Mouse (Mus musculus) limb, embryonic 10.5 days (tissue): Measurements from ENCODE around the gene Fam13c. TPM values are rescaled to one million over a fixed set of nuclear protein-coding genes. Genes with fewer than 3 reads are reported as not detected.

Source experiments
- DNase-seq: peaks from one replicate; pipeline ENCODE4 v3.0.0-alpha.2; 2017; ENCODE audit warnings: low spot score
- H3K27ac ChIP-seq: fragments of 300-500 bp; sonication (generic); 2 replicates; pipeline ENCODE4 v1.5.1; 2016; ENCODE audit warnings: mild to moderate bottlenecking
- H3K27me3 ChIP-seq: fragments of 300-500 bp; sonication (generic); 2 replicates; pipeline ENCODE4 v1.6.1; 2016; ENCODE audit warnings: low read depth, mild to moderate bottlenecking; ENCODE audit not compliant: poor library complexity, severe bottlenecking
- H3K36me3 ChIP-seq: fragments of 300-500 bp; sonication (generic); 2 replicates; pipeline ENCODE4 v1.6.1; 2016; ENCODE audit warnings: mild to moderate bottlenecking, moderate library complexity
- H3K4me1 ChIP-seq: fragments of 300-500 bp; sonication (generic); 2 replicates; pipeline ENCODE4 v1.6.1; 2016
- H3K4me3 ChIP-seq: fragments of 300-500 bp; sonication (generic); 2 replicates; pipeline ENCODE4 v1.5.1; 2016; ENCODE audit warnings: mild to moderate bottlenecking, moderate library complexity
- H3K9me3 ChIP-seq: fragments of 300-500 bp; sonication (generic); replicated peaks from 2 replicates; pipeline ENCODE4 v1.6.1; 2016; ENCODE audit warnings: mild to moderate bottlenecking
- WGBS: fragments of 180-500 bp; shearing (Covaris S2); methylation state at CpG from one replicate; pipeline ENCODE4 v1.1.7; 2016; 5-methylcytosine and 5-hydroxymethylcytosine counted together
- polyA plus RNA-seq: library from polyadenylated mRNA; unstranded; fragments of >200 nt; fragmentation: Nextera tagmentation; extraction: Ambion mirVana; gene quantifications from 2 replicates; pipeline ENCODE4 v1.2.1, GENCODE M21; 2016

Fam13c gene
- polyA plus RNA-seq, 1 experiment from 2014 or later = 7.8 TPM

- no peak for DNase-seq
- Histone ChIP-seq H3K4me3 (no peak overlapping the region), H3K27me3 (no peaks in the 10 kb centered on the region), H3K9me3 (no peaks in the 10 kb centered on the region), H3K4me1 (no peaks in the 10 kb centered on the region), H3K36me3 (peaks cover 3% of the 10 kb centered on the region; the same call in 1 of the 2 replicates), H3K27ac (no peak overlapping the region)
- 93% methylated on average over 10 of the region's 10 CpGs for WGBS
Observed at GRCm38 (mm10) chr10:70537694-70538093, 97.4 kb downstream of the Fam13c start.

- H3K36me3 ChIP-seq = peaks cover 3% of the 10 kb centered on the region; the same call in 1 of the 2 replicates
- H3K4me3 ChIP-seq = no peak overlapping the region
- no peak overlapping the region for H3K27ac ChIP-seq
- H3K9me3 ChIP-seq = no peaks in the 10 kb centered on the region
- no peaks in the 10 kb centered on the region for H3K27me3 ChIP-seq
- no peak for DNase-seq
- 92% methylated on average over 9 of the region's 9 CpGs for WGBS
- H3K4me1 ChIP-seq = no peaks in the 10 kb centered on the region
Observed at GRCm38 (mm10) chr10:70539251-70539650, 99.0 kb downstream of the Fam13c start.

- Histone ChIP-seq H3K4me3 (no peak overlapping the region), H3K4me1 (no peaks in the 10 kb centered on the region), H3K27ac (no peak overlapping the region), H3K27me3 (no peaks in the 10 kb centered on the region), H3K36me3 (peaks cover 3% of the 10 kb centered on the region; the same call in 1 of the 2 replicates), H3K9me3 (no peaks in the 10 kb centered on the region)
- DNase-seq = peak; percentile 34
- 88% methylated on average over 9 of the region's 9 CpGs for WGBS
Observed at GRCm38 (mm10) chr10:70540456-70541195, 100.3 kb downstream of the Fam13c start.

GRCm38 (mm10) chr10:70542857-70543256, 102.6 kb downstream of the Fam13c start:
- no peaks in the 10 kb centered on the region for H3K4me1 ChIP-seq
- no peaks in the 10 kb centered on the region for H3K27me3 ChIP-seq
- H3K9me3 ChIP-seq = no peaks in the 10 kb centered on the region
- no peak overlapping the region for H3K4me3 ChIP-seq
- H3K36me3 ChIP-seq = no peaks in the 10 kb centered on the region
- 90% methylated on average over 6 of the region's 6 CpGs for WGBS
- no peak overlapping the region for H3K27ac ChIP-seq
- no peak for DNase-seq

- peaks cover 13% of the 10 kb centered on the region; the same call in 1 of the 2 replicates for H3K36me3 ChIP-seq
- H3K27me3 ChIP-seq = no peaks in the 10 kb centered on the region
- DNase-seq = no peak
- no peaks in the 10 kb centered on the region for H3K9me3 ChIP-seq
- WGBS = 98% methylated on average over 3 of the region's 3 CpGs
- no peak overlapping the region for H3K27ac ChIP-seq
- H3K4me1 ChIP-seq = no peaks in the 10 kb centered on the region
- no peak overlapping the region for H3K4me3 ChIP-seq
Observed at GRCm38 (mm10) chr10:70552531-70552930, 112.2 kb downstream of the Fam13c start.

GRCm38 (mm10) chr10:70563636-70564035, 123.4 kb downstream of the Fam13c start:
- Histone ChIP-seq H3K27me3 (no peaks in the 10 kb centered on the region), H3K9me3 (no peaks in the 10 kb centered on the region), H3K36me3 (no peaks in the 10 kb centered on the region), H3K4me1 (no peaks in the 10 kb centered on the region), H3K4me3 (no peak overlapping the region), H3K27ac (no peak overlapping the region)
- peak; percentile 79 for DNase-seq
- 32% methylated on average over 3 of the region's 3 CpGs for WGBS

GRCm38 (mm10) chr10:70581556-70582211, 141.4 kb downstream of the Fam13c start:
- Histone ChIP-seq H3K27ac (no peak overlapping the region), H3K4me1 (no peaks in the 10 kb centered on the region), H3K4me3 (no peak overlapping the region), H3K36me3 (no peaks in the 10 kb centered on the region), H3K27me3 (no peaks in the 10 kb centered on the region), H3K9me3 (no peaks in the 10 kb centered on the region)
- WGBS = 73% methylated on average over 7 of the region's 7 CpGs
- no peak for DNase-seq

GRCm38 (mm10) chr10:70584171-70584570, 143.9 kb downstream of the Fam13c start:
- H3K27me3 ChIP-seq = no peaks in the 10 kb centered on the region
- 90% methylated on average over 1 of the region's 1 CpGs for WGBS

GRCm38 (mm10) chr10:70586876-70587405, 146.7 kb downstream of the Fam13c start:
- 77% methylated on average over 3 of the region's 3 CpGs for WGBS
- H3K36me3 ChIP-seq = no peaks in the 10 kb centered on the region
- DNase-seq = no peak
- H3K27me3 ChIP-seq = no peaks in the 10 kb centered on the region
- no peaks in the 10 kb centered on the region for H3K4me1 ChIP-seq
- no peaks in the 10 kb centered on the region for H3K9me3 ChIP-seq
- H3K27ac ChIP-seq = no peak overlapping the region
- H3K4me3 ChIP-seq = no peak overlapping the region

More at GRCm38 (mm10) chr10:70584171-70584570, 143.9 kb downstream of the Fam13c start:
- no peak for DNase-seq
- no peak overlapping the region for H3K27ac ChIP-seq
- H3K36me3 ChIP-seq = no peaks in the 10 kb centered on the region
- H3K9me3 ChIP-seq = no peaks in the 10 kb centered on the region
- no peaks in the 10 kb centered on the region for H3K4me1 ChIP-seq
- H3K4me3 ChIP-seq = no peak overlapping the region

- Histone ChIP-seq H3K27ac (no peak overlapping the region), H3K9me3 (no peaks in the 10 kb centered on the region), H3K36me3 (no peaks in the 10 kb centered on the region), H3K27me3 (peaks cover 13% of the 10 kb centered on the region), H3K4me3 (no peak overlapping the region), H3K4me1 (peaks cover 10% of the 10 kb centered on the region)
- DNase-seq = no peak
- 55% methylated on average over 1 of the region's 1 CpGs for WGBS
Observed at GRCm38 (mm10) chr10:70594007-70594406, 153.7 kb downstream of the Fam13c start.

- no peaks in the 10 kb centered on the region for H3K36me3 ChIP-seq
- peaks cover 45% of the 10 kb centered on the region for H3K27me3 ChIP-seq
- H3K4me1 ChIP-seq = peaks cover 17% of the 10 kb centered on the region
- peak; percentile 72 for DNase-seq
- no peaks in the 10 kb centered on the region for H3K9me3 ChIP-seq
- WGBS = 25% methylated on average over 10 of the region's 10 CpGs
- H3K4me3 ChIP-seq = peak overlapping the region; percentile 76
- H3K27ac ChIP-seq = no peak overlapping the region
Observed at GRCm38 (mm10) chr10:70598081-70598515, 157.8 kb downstream of the Fam13c start.

- Histone ChIP-seq H3K9me3 (no peaks in the 10 kb centered on the region), H3K27me3 (peaks cover 45% of the 10 kb centered on the region), H3K27ac (no peak overlapping the region; the same call in 1 of the 2 replicates), H3K36me3 (no peaks in the 10 kb centered on the region), H3K4me3 (peak overlapping the region; percentile 76), H3K4me1 (peaks cover 17% of the 10 kb centered on the region)
- no peak for DNase-seq
- WGBS = under 1% methylated on average over 47 of the region's 48 CpGs
Observed at GRCm38 (mm10) chr10:70598516-70599125, 158.3 kb downstream of the Fam13c start.
